Mouse (Mus musculus) stomach, postnatal 0 days (tissue): ENCODE data around the gene Hoxa5.

Source experiments
- CTCF ChIP-seq: IDR thresholded peaks from 2 replicates; pipeline ENCODE4 v1.5.1; 2016; ENCODE audit warnings: antibody characterized with exemption, low read depth, mild to moderate bottlenecking, moderate library complexity
- EP300 ChIP-seq: optimal IDR thresholded peaks from 2 replicates; pipeline ENCODE3; 2016; ENCODE audit warnings: antibody characterized with exemption

DNA sequence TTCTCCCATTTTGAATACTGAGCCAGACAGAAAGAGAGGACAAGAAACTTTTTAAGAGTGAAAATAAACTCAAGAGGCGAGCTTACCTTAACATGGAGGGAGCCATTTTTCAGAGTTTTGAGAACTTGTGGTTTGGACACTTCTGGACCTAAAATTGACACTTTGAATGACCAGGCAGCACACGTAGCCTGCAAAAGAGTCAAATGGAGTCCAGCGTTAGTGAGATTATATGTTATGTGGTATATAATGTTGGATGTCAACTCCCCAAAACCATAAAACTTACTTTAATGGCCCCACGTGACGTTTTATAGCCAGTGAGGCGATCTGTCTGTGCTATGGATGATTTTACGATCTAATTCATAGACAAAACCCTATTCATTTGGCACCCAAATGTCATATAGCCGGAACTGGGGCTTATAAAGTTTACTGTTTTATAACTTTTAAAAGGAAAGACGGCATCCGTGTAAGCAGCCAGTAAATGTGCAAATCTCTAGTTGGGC lies 3.6 kb downstream of the Hoxa5 start:
- TF ChIP-seq CTCF (no peak), EP300 (no peak)
